Mouse (Mus musculus) lung, postnatal 0 days (tissue): ENCODE data around the gene Atp1b1.

Experiments
- CTCF ChIP-seq: IDR thresholded peaks from 2 replicates; pipeline ENCODE4 v1.5.1; 2016; ENCODE audit warnings: antibody characterized with exemption, mild to moderate bottlenecking
- EP300 ChIP-seq: IDR thresholded peaks from 2 replicates; pipeline ENCODE4 v1.6.1; 2016; ENCODE audit warnings: antibody characterized with exemption, mild to moderate bottlenecking, control low read depth

- TF ChIP-seq EP300 (no peak), CTCF (no peak)
These were observed 66.0 kb downstream of the Atp1b1 start for GRCm38 (mm10) chr1:164392176-164392575.
